Mouse (Mus musculus) urinary bladder, postnatal 14 days (tissue): ENCODE results near the gene Ell.

ENCODE experiments used
- DNase-seq: peaks from one replicate; pipeline ENCODE4 v3.0.0; 2021; ENCODE audit warnings: low spot score

Gene Ell

GRCm38 (mm10) chr8:70615281-70615680 lies 76.0 kb downstream of the Ell start:
- DNase-seq, result no peak

GRCm38 (mm10) chr8:70615894-70616293 lies 76.6 kb downstream of the Ell start, which contains the start of gene Lrrc25:
Gene Lrrc25 (plus strand): TSS chr8:70616155.
- DNase-seq, result no peak

DNA sequence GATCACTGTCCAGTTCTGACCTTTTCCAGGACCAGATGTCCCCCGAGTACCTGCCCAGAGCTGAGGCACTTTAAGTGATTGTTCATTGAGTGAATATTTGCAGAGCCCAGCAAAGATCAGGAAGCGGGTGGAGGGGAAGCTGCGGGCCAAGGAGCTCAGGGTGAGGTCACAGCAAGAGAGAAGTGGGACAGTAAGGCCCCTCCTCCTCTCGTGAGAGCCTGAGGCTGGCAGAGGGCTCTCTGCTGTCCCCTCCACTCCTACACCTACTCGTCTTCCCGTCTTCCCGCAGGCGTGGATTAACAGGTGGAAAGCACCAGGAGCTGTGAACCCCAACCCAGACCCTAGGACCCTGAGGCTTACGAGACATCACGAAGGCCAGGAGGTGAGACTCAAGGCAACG lies 77.4 kb downstream of the Ell start:
- DNase-seq, result no peak

GRCm38 (mm10) chr8:70617985-70618384 lies 78.7 kb downstream of the Ell start:
- no peak for DNase-seq

- no peak for DNase-seq
Observed at GRCm38 (mm10) chr8:70618888-70619334, 79.7 kb downstream of the Ell start.

GRCm38 (mm10) chr8:70622220-70622619 lies 83.0 kb downstream of the Ell start:
- DNase-seq, result no peak

DNA sequence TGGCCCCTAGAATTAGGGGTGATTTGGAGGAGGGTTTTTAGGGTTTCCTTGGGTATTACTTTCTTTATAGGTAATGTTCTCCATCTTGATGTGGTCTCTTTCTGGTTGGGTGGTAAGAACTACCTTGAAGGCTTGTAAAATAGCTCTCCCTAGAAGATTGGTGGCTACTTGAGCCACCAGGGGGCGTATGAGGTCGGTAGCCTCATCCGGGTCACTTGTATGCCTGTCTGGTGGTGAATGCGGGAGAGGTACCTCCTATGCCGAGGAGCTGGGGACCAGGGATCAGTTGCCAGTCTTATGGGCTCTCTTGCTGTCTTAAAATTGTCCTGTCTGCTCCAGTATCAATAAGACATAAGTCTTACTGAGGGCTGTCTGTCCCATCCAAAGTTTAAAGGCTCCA lies 85.8 kb downstream of the Ell start:
- peak; percentile 66 for DNase-seq

DNA sequence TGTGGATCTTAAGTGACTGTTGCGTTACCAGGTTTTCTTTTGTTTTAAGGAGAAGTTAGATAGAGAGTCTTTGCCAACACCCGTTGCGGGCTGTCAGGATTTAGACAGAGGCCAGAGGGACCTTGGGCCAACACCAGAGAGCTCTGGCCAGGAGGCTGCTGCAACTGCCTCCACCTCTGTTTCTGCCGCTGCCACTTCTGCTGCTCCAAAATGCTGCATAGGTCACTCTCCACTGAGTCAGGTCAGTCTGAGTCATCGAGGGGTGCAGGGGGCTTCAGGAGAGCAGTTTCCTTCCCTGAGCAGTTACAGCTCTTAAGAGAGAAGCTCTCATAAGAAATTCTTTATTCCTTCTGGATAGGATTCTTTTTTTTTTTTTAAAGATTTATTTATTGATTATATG lies 87.8 kb downstream of the Ell start:
- no peak for DNase-seq

- DNase-seq, result no peak
Observed at GRCm38 (mm10) chr8:70628986-70629490, 89.8 kb downstream of the Ell start.

- DNase-seq, result peak; percentile 81
Observed at GRCm38 (mm10) chr8:70629574-70630531, 90.6 kb downstream of the Ell start.

GRCm38 (mm10) chr8:70630532-70631381 lies 91.5 kb downstream of the Ell start:
- DNase-seq, result peak; percentile 67

DNA sequence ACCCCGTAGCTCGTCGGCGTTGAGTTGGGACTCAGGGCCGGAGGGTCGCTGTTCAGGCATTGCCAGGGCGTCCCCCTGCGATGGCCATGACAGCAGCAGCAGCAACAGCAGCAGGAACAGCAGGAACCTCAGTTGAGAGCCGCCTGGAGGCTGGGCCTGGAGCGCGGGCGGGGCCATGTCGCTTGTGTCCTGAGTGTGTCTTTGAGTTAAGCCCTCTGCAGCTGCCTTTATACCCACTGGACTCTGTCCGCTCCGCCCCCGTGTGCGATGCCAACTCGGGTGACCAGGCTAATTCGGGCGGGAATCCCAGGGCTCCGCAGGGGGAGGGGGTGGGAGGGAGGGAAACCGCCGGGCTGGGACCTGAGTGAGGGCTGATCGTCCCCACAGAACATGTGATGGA lies 92.2 kb downstream of the Ell start:
- DNase-seq, result no peak

DNA sequence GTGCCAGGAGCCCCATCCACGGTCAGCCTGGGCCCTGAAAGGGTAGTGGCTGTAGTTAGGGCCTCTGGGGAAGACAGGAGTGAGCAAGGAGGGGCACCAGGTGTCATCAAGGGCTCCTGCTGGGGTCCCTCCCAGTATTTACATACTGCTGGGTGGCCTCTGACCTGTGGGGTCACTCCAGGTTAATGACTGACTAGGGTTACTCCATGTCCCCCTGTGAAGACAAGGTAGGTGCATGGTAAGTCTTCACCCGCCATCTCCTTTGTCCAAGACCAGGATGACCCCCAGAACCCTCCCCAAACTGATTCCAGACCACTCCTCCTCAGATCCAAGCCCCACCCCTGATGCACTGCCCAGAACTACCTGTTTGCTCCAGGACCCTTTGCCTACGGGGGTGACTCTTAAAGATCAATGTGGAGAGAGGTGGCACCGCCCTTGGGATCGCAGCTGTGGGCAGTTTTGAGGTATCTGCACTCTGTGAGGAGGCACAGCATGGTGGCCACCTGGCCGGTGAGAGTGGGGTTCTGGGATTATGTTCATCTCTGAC lies 93.2 kb downstream of the Ell start, which contains the start of gene Gdf15:
Gene Gdf15 (minus strand): TSS at position 111 of the 547 bp plus-strand sequence.
- DNase-seq, result no peak

GRCm38 (mm10) chr8:70634066-70634465 lies 94.8 kb downstream of the Ell start:
- peak; percentile 63 for DNase-seq

DNA sequence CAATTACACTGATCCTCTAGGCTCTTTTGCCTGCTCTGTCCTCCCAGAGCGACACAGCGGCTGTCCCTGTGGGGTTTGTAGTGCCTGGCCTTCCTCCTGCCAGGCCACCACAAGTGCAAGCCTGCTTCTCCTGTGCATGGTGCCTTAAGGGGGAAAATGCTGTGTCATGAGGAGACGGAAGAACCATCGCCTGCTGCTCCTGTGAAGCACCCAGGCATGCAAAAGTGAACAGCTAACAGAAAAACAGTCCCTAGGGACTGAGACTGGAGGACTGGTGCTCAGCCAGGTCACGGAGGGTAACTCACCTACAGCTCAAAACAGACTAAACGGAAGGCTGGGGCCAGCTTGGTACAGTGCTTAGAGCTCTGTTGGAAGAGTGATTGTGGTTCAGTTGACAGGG lies 96.3 kb downstream of the Ell start:
- no peak for DNase-seq

GRCm38 (mm10) chr8:70636838-70637237 lies 97.6 kb downstream of the Ell start:
- no peak for DNase-seq

GRCm38 (mm10) chr8:70638752-70639151 lies 99.5 kb downstream of the Ell start:
- no peak for DNase-seq
